Mouse (Mus musculus) thymus, postnatal 14 days (tissue): ENCODE measurements at regions not wholly inside any gene's neighbourhood (a gene's known extent, or its start where the extent isn't known, plus 50 kb on each side); places are given as distances from the start of the nearest gene placed in this dataset.
A peak's percentile ranks its signal among the peaks of the same experiment; 100 is the strongest.

Experiments used
- DNase-seq: peaks from one replicate; pipeline ENCODE4 v3.0.0; 2021

- DNase-seq: peak; percentile 29
These were observed 153.0 kb upstream of the Tgfbr2 start for GRCm38 (mm10) chr9:116328201-116328600.

DNA sequence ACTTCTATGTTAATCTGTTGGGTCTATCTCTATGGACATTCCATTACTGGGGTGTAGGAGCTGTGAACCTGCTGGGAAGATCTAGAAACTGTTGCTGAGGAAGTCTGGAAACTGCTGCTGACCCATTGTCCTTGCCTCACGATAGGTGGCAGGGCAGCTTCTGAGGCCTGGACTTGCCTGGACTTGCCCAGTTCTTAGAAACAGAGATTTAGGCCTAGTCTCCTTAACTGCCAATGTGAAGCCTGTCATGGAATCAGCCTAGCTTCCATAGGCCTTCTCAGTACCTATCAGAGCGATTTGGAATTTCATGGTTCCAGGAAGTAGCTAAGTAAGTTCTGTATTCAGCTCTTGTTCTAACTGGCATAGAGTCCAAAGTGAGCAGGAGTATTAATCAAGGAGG is 151.9 kb upstream of the Tgfbr2 start:
- no peak for DNase-seq

DNA sequence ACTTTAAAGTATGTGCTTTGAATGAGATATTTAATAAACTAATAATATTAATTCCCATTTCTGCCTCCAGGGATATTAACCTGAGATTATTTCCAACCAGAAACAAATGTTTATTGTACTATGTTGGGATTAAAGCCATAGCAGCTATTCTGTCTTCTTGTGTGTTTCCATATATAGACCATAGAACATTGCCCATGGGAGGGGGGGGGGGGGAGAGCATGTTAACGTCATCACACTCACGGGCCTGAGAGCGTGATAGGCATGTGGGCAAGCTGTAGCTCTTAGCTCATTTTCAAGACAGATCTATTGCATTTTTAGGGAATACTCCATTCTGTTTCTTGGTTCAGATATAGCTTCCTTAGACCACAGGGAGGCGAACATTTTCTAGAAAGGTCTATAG is 149.8 kb upstream of the Tgfbr2 start:
- no peak for DNase-seq

DNA sequence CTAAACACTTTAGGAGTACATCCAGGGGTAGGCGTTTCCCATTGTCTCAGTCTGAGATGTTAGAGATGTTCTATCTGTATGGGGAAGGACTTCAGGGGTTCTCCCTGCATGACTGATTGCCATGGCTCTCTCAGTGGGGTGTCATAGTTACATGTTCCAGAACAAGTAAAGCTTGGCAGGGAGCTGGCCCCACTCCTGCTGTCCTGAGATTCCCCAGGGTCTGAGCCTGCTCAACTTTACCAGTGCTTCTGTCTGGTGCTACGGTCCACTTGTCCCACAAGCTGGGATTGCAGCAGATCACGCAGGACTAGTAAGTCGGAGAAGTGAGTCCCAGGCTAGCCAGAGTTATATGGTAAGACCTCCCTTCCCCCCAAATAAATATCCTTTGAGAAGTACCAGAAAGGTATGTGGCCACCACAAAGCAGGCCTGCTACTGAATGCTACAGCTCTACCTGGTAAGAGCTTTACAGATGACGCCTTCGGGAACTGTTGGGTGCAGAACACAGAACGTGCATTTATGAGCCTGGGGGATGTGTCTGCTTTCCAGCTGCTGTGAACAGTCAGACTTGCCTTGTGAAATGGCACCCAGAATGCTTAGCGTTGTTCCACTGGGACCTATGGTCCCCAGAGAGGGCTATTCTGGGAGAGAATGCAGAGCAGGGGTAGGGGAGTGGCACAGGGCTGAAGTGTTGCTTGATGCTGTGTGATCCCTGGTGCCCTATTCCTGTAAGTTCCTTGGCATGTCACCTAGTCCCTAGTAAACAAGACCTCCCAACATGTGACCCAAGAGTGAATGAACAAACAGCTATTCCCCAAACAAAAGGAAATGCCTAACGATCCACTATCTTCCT is 148.9 kb upstream of the Tgfbr2 start:
- no peak for DNase-seq

- no peak for DNase-seq
These were observed 146.7 kb upstream of the Tgfbr2 start for GRCm38 (mm10) chr9:116321908-116322307.

DNA sequence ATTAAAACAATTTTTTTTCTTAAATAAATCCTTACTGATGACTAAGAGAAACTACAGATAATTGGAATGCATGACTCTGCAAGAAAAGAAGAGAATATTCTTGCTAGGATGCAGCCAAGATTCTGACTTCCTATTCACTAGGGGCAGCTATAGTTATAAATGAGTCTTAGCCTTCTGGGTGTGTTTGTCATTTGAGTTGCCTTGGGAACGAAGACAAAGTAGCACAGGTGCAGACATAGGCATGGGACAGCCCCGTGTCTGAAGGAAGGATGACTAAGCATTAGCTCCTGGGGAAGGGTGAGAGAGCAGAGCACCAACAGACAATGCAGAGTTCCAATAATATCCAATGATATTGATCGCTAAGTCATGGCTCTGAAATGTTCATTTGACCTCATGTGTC is 144.3 kb upstream of the Tgfbr2 start:
- DNase-seq: peak; percentile 48

- DNase-seq: no peak
These were observed 141.5 kb upstream of the Tgfbr2 start for GRCm38 (mm10) chr9:116316582-116317095.

DNA sequence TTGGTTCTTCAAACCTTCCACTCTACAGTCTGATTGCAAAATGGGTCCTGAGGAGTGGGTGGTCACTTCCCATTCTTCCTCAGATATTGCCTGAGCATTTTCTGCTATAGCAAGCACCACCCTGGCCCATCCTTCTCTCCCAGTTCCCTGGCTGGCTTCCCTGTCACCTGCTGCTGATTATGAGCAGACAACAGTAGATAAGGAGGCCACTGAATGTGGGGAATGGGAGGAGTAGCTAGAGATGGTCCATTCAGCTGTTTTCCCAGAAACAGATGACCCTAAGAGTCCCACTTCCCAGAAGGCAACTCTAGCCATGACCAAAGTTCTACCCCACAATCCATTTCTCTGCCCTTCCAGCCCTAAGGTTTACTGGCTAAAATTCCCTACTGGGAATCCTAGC is 139.6 kb upstream of the Tgfbr2 start:
- no peak for DNase-seq

DNA sequence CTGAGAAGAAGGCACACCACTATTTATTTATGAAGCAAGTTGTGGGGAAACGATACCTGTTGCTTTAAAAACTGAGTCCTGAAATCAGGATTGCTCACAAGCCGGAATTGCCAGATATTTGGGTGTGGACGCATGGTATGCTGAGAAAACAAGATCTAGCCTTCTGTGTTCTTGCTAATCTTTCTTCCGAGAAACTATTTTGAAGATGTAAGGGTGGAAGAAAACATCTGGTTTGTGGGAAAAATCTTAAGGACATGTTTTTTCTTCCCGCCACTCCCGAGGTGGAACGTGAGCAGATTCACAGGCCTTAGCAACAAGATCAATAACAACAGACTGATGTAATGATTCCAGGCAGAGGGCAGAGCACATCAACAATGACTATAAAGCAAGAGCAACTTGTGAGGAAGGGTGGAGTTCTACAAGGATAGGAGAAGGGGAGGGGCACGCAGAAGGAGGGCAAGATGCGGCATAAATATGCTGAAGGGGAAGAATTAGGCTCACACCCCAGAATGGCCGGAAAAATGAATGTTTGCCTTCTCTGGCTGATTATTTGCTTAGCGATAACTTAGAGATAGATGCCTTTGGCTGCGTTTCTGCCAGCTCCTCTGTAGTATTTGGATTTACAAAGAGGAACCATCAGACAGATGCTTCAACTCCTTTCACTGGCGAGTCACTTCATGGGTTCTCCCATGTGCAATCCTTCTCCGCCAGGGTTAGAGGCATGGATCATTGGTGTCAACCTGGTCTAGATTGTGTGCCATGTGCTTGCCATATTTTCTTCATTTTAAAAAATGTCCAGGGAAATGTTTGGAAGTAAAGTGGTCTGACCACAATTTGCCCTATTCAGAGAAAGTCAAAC is 139.0 kb upstream of the Tgfbr2 start:
- no peak for DNase-seq

DNA sequence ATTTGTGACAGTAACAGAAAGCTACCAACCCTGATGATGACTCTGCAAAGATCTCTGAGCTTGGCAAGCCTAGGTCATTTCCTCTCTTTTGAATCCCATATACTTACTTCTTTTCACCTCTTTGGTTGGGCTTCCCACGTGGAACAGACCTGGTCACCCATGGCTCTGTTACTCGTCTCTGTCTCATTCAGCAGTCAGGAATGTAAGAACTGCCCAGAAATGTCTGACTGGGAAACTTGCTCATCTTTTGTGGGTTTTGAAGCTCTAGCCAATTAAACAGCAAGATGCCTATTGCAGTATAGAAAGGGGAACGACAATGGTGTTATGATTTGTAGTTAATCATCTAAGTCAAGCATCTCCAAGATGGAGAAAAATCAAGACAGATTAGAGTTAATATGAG is 136.2 kb upstream of the Tgfbr2 start:
- DNase-seq: no peak

- DNase-seq: no peak
These were observed 126.4 kb upstream of the Tgfbr2 start for GRCm38 (mm10) chr9:116301602-116302001.

- no peak for DNase-seq
These were observed 123.6 kb upstream of the Tgfbr2 start for GRCm38 (mm10) chr9:116298791-116299190.

GRCm38 (mm10) chr9:116296349-116296748 is 121.2 kb upstream of the Tgfbr2 start:
- DNase-seq: no peak

DNA sequence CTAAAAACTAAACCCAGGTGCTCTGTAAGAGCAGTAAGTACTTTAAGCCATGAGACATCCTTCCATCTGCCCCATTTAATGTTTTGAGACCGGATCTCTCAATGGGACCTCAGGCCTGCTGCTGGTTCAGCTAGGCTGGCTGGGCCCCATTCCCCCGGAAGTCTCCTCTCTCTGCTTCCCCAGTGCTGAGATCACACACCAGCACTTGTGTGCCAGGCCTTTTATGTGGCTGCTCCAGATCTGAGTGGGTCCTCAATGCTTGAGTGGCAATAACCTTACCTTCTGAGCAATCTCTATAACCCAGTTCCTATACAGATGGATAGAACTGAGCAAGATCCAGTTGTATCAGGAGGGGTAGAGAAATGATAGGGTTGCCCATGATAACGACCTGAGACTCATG is 118.9 kb upstream of the Tgfbr2 start:
- DNase-seq: peak; percentile 88

DNA sequence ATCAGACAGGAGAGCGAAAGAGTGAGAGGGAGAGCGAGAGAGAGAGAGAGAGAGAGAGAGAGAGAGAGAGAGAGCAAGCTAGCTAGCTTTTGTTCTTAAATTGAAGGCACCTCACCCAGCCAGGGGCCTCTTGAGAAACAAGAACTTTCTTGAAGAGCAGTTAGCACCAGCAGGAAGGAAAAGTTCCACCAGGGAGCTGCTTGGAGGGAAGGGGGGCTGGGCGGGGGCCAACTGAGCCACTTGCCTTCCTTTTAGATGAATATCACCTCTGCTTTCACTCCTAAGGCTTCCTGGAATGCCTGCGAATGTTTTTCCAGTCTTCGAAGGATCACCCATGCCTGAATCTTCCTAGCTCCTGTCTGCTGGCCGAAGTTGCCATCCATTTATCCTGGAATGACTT is 118.0 kb upstream of the Tgfbr2 start:
- peak; percentile 40 for DNase-seq

GRCm38 (mm10) chr9:116291624-116292023 is 116.5 kb upstream of the Tgfbr2 start:
- no peak for DNase-seq

DNA sequence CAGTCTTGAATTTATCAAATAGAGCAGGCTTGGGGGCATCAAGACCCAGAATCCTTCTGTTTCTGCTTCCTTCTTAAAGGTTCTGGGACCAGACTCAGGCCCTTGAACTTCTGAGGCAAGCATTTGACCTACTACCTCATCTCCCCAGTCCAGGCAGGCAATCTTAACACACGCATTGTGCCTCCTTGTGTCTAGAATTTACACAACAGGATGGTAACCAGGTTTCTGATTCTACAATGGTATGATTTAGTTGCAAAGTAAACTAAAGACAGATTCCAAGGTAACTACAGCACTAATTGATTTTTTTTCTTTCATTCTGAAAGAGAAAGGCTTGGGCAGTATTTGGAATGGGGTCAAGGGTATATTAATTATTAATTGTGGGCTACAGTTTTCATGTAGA is 115.7 kb upstream of the Tgfbr2 start:
- DNase-seq: no peak

GRCm38 (mm10) chr9:116285691-116286431 is 110.7 kb upstream of the Tgfbr2 start:
- DNase-seq: no peak

- DNase-seq: no peak
These were observed 108.8 kb upstream of the Tgfbr2 start for GRCm38 (mm10) chr9:116283790-116284526.

- no peak for DNase-seq
These were observed 106.5 kb upstream of the Tgfbr2 start for GRCm38 (mm10) chr9:116281654-116282053.

DNA sequence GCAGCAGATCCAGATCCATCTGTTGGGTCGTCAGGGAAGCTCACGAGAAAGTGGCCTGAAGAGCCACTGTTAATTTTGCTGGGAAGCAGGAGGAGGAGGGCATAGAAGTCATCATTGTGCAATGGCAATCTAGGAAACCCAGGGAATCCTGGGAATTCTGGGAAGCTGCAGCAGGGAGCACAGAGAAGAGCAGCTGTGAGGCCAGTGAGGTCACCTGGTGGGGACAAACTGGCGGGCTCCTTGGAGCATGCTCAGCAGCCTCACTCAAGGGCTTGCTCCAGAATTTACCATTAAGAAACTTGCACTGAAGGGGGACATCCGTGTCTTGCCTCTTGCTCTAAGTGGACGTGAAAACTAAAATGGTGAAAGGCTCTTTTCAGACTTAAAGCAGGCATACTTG is 105.0 kb upstream of the Tgfbr2 start:
- DNase-seq: no peak

GRCm38 (mm10) chr9:116278862-116279261 is 103.7 kb upstream of the Tgfbr2 start:
- no peak for DNase-seq
